8 mouse cellular contexts compared by ENCODE assay signal in the genomic region with DNA sequence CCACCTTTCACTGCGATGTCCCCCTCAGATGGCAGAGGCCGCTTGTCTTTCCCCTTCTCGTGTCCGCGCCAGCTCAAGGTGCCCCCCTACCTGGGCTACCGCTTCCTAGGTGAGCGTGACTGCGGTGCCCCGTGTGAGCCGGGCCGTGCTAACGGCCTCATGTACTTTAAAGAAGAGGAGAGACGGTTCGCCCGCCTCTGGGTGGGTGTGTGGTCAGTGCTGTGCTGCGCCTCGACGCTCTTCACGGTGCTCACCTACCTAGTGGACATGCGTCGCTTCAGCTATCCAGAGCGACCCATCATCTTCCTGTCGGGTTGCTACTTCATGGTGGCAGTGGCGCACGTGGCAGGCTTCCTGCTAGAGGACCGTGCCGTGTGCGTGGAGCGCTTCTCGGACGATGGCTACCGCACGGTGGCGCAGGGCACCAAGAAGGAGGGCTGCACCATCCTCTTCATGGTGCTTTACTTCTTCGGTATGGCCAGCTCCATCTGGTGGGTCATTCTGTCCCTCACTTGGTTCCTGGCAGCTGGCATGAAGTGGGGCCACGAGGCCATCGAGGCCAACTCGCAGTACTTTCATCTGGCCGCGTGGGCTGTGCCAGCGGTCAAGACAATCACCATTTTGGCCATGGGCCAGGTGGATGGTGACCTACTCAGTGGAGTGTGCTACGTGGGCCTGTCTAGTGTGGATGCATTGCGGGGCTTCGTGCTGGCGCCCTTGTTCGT. TPM values are rescaled to one million over a fixed set of nuclear protein-coding genes. Genes with fewer than 3 reads are reported as not detected.
DNase-seq lines count a peak whose midpoint lies in the region; ATAC-seq and TF ChIP-seq lines count a peak whose summit lies in the region.

No protein-coding gene starts in this region.

- no peak for TF ChIP-seq EP300 in MEL (IDR thresholded peaks at IDR 0.05; ENCODE audit: low read depth in 1 of 2, low read length in 2 of 2)

- no peak overlapping the region for H3K27ac ChIP-seq in MEL (ENCODE audit: control insufficient read depth, low read depth, low read length)
- peak overlapping the region; percentile 15; the same call in 1 of the 2 replicates for H3K27ac ChIP-seq in hindbrain, embryonic 16.5 days (ENCODE audit: low read depth, low read length)

- DNase-seq in MEL (ENCODE audit: low read depth, low spot score) = peak; percentile 62
- peak; percentile 88 for DNase-seq in cerebellum, adult 8-10 months
- DNase-seq in frontal cortex, postnatal 25 days (ENCODE audit: low spot score in 2 of 2) = peak; percentile 40 to 59
- DNase-seq in left cerebral cortex, postnatal 25 days (ENCODE audit: low spot score in 2 of 2) = peak; percentile 68 to 72
- DNase-seq in right cerebral cortex, postnatal 36 days (ENCODE audit: low spot score in 2 of 2) = peak; percentile 46 to 56
- peak; percentile 66 for DNase-seq in yolk sac, embryonic 10.5 days (ENCODE audit: low spot score)

- H3K36me3 ChIP-seq in MEL (ENCODE audit: control insufficient read depth in 1 of 2, insufficient read depth in 2 of 2, low read length in 2 of 2) = peaks cover 3 to 29% of the 10 kb centered on the region in 2 experiments; a peak in 3 of 4 replicates
- H3K36me3 ChIP-seq in hindbrain, embryonic 16.5 days (ENCODE audit: control insufficient read depth, insufficient read depth, low read length) = no peaks in the 10 kb centered on the region

- H3K9me3 ChIP-seq in MEL (replicated peaks; ENCODE audit: insufficient read depth, low read length) = no peaks in the 10 kb centered on the region
- no peaks in the 10 kb centered on the region for H3K9me3 ChIP-seq in hindbrain, embryonic 16.5 days (ENCODE audit: control insufficient read depth, low read length)

- H3K4me2 ChIP-seq in hindbrain, embryonic 16.5 days (ENCODE audit: low read length) = peak overlapping the region; percentile 92

- TF ChIP-seq POLR2A in MEL (IDR thresholded peaks at IDR 0.05; ENCODE audit: control insufficient read depth in 1 of 2, insufficient read depth in 1 of 2, low read depth in 1 of 2, low read length in 2 of 2, poor library complexity in 1 of 2) = 0 out of 4 replicates have a peak, but pooled peaks of 1 of the 2 experiments have one; percentile 21

- under 1% methylated on average over 42 of the region's 46 CpGs for WGBS in hindbrain, embryonic 16.5 days

- peak overlapping the region; percentile 69 to 88 for H3K4me3 ChIP-seq in MEL (ENCODE audit: control insufficient read depth in 1 of 2, insufficient read depth in 1 of 2, low read depth in 2 of 2, low read length in 2 of 2)
- H3K4me3 ChIP-seq in hindbrain, embryonic 16.5 days (ENCODE audit: low read length) = peak overlapping the region; percentile 48

- TF ChIP-seq CTCF in MEL (IDR thresholded peaks at IDR 0.05 in 2 of 3, conservative IDR thresholded peaks at IDR 0.05 in 1 of 3; ENCODE audit: control insufficient read depth in 1 of 3, insufficient read depth in 1 of 3, low read depth in 2 of 3, low read length in 3 of 3, poor library complexity in 1 of 3, severe bottlenecking in 1 of 3) = peak in 2 of 3 experiments; percentile 34 to 48; a peak in 3 of 6 replicates

- no peaks in the 10 kb centered on the region for H3K27me3 ChIP-seq in MEL (ENCODE audit: control insufficient read depth in 1 of 2, insufficient read depth in 2 of 2, low read length in 2 of 2)
- peaks cover 2% of the 10 kb centered on the region; the same call in 1 of the 2 replicates for H3K27me3 ChIP-seq in hindbrain, embryonic 16.5 days (replicated peaks; ENCODE audit: control insufficient read depth, insufficient read depth, low read length)

- peak; percentile 7 for TF ChIP-seq RAD21 in MEL (IDR thresholded peaks at IDR 0.05; ENCODE audit: low read depth, low read length)

- intact Hi-C loops in left cerebral cortex, postnatal 25 days (cut with DNase I) = loop anchor here (2.0 to 5.0 kb wide), 2 partner anchors 139 to 167 kb away; no protein-coding TSS in a partner anchor

- peak; percentile 71 for ATAC-seq in hindbrain, embryonic 16.5 days
- peak; percentile 32 for ATAC-seq in megakaryocyte progenitor cell, adult 5-6 weeks (replicated peaks; ENCODE audit: poor library complexity)

- H3K9ac ChIP-seq in MEL (ENCODE audit: control insufficient read depth, low read depth, low read length, poor library complexity, severe bottlenecking) = peak overlapping the region; percentile 86
- peak overlapping the region; percentile 71 for H3K9ac ChIP-seq in hindbrain, embryonic 16.5 days (ENCODE audit: low read depth, low read length)

- H3K79me2 ChIP-seq in MEL (ENCODE audit: control insufficient read depth, insufficient read depth, low read length, poor library complexity) = peaks cover 51% of the 10 kb centered on the region

- H3K4me1 ChIP-seq in MEL (ENCODE audit: control insufficient read depth in 1 of 2, insufficient read depth in 2 of 2, low read length in 2 of 2) = peaks cover 15 to 30% of the 10 kb centered on the region in 2 experiments
- H3K4me1 ChIP-seq in hindbrain, embryonic 16.5 days (ENCODE audit: control insufficient read depth, insufficient read depth, low read depth, low read length) = peaks cover 22% of the 10 kb centered on the region

TF ChIP-seq in MEL, 35 proteins besides CTCF, POLR2A, EP300 and RAD21:
- TF ChIP-seq TAL1 (IDR thresholded peaks at IDR 0.05; ENCODE audit: low read length) = no peak
- TF ChIP-seq GABPA (IDR thresholded peaks at IDR 0.05; ENCODE audit: low read depth, low read length) = no peak
- peak; percentile 84 for TF ChIP-seq MXI1 (IDR thresholded peaks at IDR 0.05; ENCODE audit: low read depth, low read length)
- TF ChIP-seq MAZ (IDR thresholded peaks at IDR 0.05; ENCODE audit: low read depth, low read length) = no peak
- no peak for TF ChIP-seq MAFK (IDR thresholded peaks at IDR 0.05; ENCODE audit: borderline replicate concordance, low read depth, low read length)
- TF ChIP-seq SMC3 (IDR thresholded peaks at IDR 0.05; ENCODE audit: low read depth, low read length) = peak; percentile 33
- TF ChIP-seq MAX (IDR thresholded peaks at IDR 0.05; ENCODE audit: low read length) = peak; percentile 76
- TF ChIP-seq MYC (IDR thresholded peaks at IDR 0.05; ENCODE audit: low read depth, low read length) = peak; percentile 76
- TF ChIP-seq ZKSCAN1 (IDR thresholded peaks at IDR 0.05; ENCODE audit: low read depth, low read length) = no peak
- TF ChIP-seq NRF1 (IDR thresholded peaks at IDR 0.05; ENCODE audit: insufficient read depth, low read depth, low read length, poor library complexity, severe bottlenecking) = no peak
- no peak for TF ChIP-seq HCFC1 (IDR thresholded peaks at IDR 0.05; ENCODE audit: low read depth, low read length)
- TF ChIP-seq CHD1 (IDR thresholded peaks at IDR 0.05; ENCODE audit: low read depth, low read length) = no peak
- no peak for TF ChIP-seq MEF2A (IDR thresholded peaks at IDR 0.05; ENCODE audit: extremely low read depth, insufficient replicate concordance, low read depth, low read length, poor library complexity, severe bottlenecking)
- peak; percentile 53 for TF ChIP-seq SIN3A (IDR thresholded peaks at IDR 0.05; ENCODE audit: low read length)
- TF ChIP-seq JUND (IDR thresholded peaks at IDR 0.05; ENCODE audit: low read depth, low read length) = no peak
- no peak for TF ChIP-seq POLR2AphosphoS2 (IDR thresholded peaks at IDR 0.05; ENCODE audit: low read length)
- TF ChIP-seq BHLHE40 (IDR thresholded peaks at IDR 0.05; ENCODE audit: borderline replicate concordance, low read depth, low read length) = no peak; the same call in 1 of the 2 replicates
- no peak for TF ChIP-seq KAT2A (conservative IDR thresholded peaks at IDR 0.05; ENCODE audit: low read depth, low read length)
- TF ChIP-seq ELF1 (IDR thresholded peaks at IDR 0.05; ENCODE audit: low read depth, low read length) = no peak
- TF ChIP-seq TBP (IDR thresholded peaks at IDR 0.05; ENCODE audit: low read depth, low read length) = no peak
- TF ChIP-seq USF2 (IDR thresholded peaks at IDR 0.05; ENCODE audit: borderline replicate concordance in 1 of 2, insufficient read depth in 1 of 2, low read depth in 1 of 2, low read length in 2 of 2) = no peak
- TF ChIP-seq CHD2 (IDR thresholded peaks at IDR 0.05; ENCODE audit: low read length) = no peak
- TF ChIP-seq UBTF (IDR thresholded peaks at IDR 0.05; ENCODE audit: borderline replicate concordance, insufficient read depth, low read depth, low read length) = no peak
- no peak for TF ChIP-seq ETS1 (IDR thresholded peaks at IDR 0.05; ENCODE audit: low read depth, low read length)
- TF ChIP-seq TCF12 (IDR thresholded peaks at IDR 0.05; ENCODE audit: low read depth, low read length) = no peak
- TF ChIP-seq RCOR1 (IDR thresholded peaks at IDR 0.05; ENCODE audit: low read depth, low read length) = no peak
- TF ChIP-seq GATA1 (IDR thresholded peaks at IDR 0.05; ENCODE audit: low read depth, low read length) = no peak
- no peak for TF ChIP-seq ZC3H11A (IDR thresholded peaks at IDR 0.05; ENCODE audit: low read depth, low read length)
- TF ChIP-seq USF1 (IDR thresholded peaks at IDR 0.05; ENCODE audit: low read depth, low read length) = no peak

RNA-seq across cellular contexts. Expression of a gene that starts 1.5 kb away (rescaled TPM):
- 18.5 and 23.4 TPM in 2 replicates for total RNA-seq in MEL (2012; rRNA removed)
- polyA plus RNA-seq in MEL (2012; ENCODE audit: insufficient read depth in 1 of 2, insufficient read length in 2 of 2, low read depth in 1 of 2, low replicate concordance in 2 of 2, missing spikeins in 1 of 2) = 10 to 100 TPM in 1 of 2 experiments, not detected in 1; 24.7 TPM
- polyA plus RNA-seq in hindbrain, embryonic 16.5 days (2015; fragmentation: Nextera tagmentation; extraction: Ambion mirVana) = 1.9 and 2.7 TPM in 2 replicates
- 1 to 10 TPM; 6.8 to 6.9 TPM for total RNA-seq in left cerebral cortex, postnatal 25 days (2021)
- total RNA-seq in megakaryocyte progenitor cell, adult 5-6 weeks (2015) = 6.7 and 7.5 TPM in 2 replicates
- total RNA-seq in megakaryocyte progenitor cell, adult 5-6 weeks (2017) = 4.2 and 7.0 TPM in 2 replicates

RNA-seq across cellular contexts. Expression of a gene that starts 32.4 kb away (rescaled TPM):
- total RNA-seq in MEL (2012; rRNA removed) = 0.23 TPM in 1 of 2 replicates, not detected in the other
- not detected for polyA plus RNA-seq in MEL (2012; ENCODE audit: insufficient read depth in 1 of 2, insufficient read length in 2 of 2, low read depth in 1 of 2, low replicate concordance in 2 of 2, missing spikeins in 1 of 2)
- 11.3 and 11.5 TPM in 2 replicates for polyA plus RNA-seq in hindbrain, embryonic 16.5 days (2015; fragmentation: Nextera tagmentation; extraction: Ambion mirVana)
- 1 to 10 TPM; 8.3 to 9.2 TPM for total RNA-seq in left cerebral cortex, postnatal 25 days (2021)
- 0.30 TPM in 1 of 2 replicates, not detected in the other for total RNA-seq in megakaryocyte progenitor cell, adult 5-6 weeks (2015)
- 0.20 TPM in 1 of 2 replicates, not detected in the other for total RNA-seq in megakaryocyte progenitor cell, adult 5-6 weeks (2017)
